Mouse (Mus musculus): Measurements from ENCODE around the gene Ppp2r5c.

The Ppp2r5c gene

DNA sequence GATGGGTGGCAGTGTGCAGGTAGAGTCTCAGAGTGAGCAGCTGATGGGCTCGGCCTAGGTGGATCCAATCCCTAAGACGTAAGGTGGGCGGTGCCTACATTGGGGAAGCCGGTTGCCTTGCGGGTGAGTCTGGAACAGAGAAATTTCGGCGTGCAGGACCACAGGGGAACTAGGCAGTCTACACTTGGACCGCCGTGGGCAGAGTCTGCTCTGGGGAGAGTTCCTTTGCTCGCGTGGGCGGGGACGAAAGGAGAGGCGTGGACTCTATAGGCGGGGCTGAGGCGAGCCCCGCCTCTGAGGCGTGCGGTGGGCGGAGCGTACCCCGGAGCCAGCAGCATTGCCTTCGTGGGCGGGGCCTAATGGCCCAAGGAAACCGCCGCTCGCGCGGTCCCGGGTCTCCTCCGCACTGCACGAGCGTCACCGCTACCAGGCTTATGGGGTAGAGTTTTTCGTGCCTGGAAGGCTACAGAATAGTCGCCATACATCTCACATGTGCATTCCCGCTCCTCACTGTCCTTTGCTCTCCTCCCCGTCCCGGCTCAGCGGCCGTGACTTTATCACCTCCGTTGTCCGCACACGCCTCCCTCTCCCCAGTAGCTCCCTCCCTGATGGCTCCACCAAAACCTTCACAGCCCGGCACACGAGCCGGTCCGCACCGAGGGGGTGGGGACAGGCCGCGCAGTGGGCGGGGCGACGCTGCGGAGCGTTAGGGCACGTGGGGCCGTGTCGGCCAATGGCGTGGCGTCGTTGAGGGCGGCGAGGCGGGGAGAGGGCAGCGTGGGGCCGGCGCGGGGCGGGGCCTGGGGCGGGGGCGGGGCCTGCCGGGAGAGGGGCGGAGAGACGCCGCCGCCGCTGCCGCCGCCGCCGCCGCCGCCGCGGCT is at the start of gene Ppp2r5c:
Ppp2r5c (plus strand) TSS at position 831 of the 881 bp plus-strand sequence.
- in situ Hi-C loops (cut with MboI; ENCODE audit: unreplicated experiment in 2 of 2): loop anchor here (5.0 to 10.0 kb wide), 2 partner anchors 146 to 398 kb away; partner anchors contain the start of gene Mok (in 1 of the 2)

DNA sequence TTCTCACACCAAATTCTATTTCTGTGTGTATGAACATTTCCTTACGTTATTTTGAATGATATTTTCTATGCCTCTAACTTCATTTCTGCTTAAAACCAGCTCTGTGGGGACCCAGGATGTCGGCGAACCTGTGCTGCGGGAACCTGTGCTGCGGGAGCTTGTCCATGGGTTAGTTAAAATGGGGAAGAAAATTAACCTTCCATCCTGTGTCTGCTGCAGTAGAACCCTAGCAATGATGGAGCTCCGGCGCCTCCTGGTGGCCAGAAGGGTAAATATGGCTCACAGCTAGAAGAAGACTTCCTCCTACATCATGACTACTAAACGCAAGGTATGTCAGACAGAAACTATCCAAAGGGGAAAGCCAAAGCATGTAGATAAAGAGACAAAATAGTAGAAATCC is 48.6 kb upstream of the Ppp2r5c start:
- in situ Hi-C loops (cut with MboI; ENCODE audit: unreplicated experiment in 2 of 2): loop anchor here in 1 of 2 experiments (5.0 to 25.0 kb wide), 3 partner anchors 1496 to 1886 kb away; no protein-coding TSS in a partner anchor

DNA sequence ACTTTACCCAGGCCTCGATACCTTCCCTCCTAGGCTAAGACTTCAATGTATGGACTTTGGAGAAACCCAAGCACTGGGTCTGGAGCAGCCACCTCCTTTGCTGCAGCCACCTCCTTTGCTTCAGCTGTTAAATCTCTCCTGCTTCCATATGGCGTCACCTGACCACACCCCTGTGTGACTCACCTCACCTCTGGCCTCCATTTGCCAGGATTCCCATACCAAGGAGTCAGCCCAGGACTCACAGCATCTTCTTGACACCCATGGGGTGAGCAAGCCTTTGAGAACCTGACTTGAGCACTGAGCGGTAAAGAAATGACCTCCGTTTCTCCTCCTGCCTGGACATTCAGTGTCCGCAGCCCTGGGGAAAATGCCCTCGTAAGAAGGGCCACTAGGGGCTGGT is 47.8 kb upstream of the Ppp2r5c start:
- in situ Hi-C loops (cut with MboI; ENCODE audit: unreplicated experiment in 2 of 2): loop anchor here in 1 of 2 experiments (5.0 to 25.0 kb wide), 3 partner anchors 1497 to 1887 kb away; no protein-coding TSS in a partner anchor

DNA sequence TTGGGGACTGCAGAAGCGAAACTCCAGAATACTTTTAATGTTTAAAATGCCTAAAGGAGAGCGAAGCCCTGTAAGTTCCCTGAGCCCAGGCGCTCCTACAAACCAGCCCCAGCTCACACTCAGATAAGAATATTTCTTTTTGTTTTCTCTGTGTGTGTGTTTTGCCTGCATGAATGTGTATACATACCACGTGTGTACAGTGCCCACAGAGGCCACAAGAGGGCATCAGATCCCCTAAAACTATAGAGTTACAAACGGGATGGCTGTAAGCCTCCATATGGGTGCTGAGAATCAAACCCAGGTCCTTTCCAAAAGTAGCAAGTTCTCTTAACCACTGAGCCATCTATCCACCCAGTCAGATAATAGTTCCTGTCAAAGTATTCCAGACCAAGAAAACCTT is 46.0 kb upstream of the Ppp2r5c start:
- in situ Hi-C loops (cut with MboI; ENCODE audit: unreplicated experiment in 2 of 2): loop anchor here in 1 of 2 experiments (25.0 kb wide), 2 partner anchors 886 to 1061 kb away; no protein-coding TSS in a partner anchor

DNA sequence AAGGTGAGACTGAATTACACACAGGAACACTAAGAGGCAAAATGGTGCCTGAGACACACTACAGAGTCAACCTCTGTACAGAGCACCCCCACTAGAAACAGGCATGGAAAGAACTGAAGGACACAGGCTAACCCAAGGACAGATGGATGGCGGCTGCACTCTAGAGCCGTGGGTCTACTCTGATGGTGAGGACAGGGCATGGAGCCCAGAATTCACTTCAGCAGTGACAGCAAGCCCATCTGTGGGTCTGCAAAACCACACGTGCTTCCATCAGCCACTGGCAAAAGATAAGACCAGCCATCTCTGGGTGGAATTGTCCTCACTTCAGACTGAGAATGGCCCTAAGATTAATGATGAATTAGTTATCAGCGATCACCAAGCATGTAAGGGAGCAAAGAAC is 45.0 kb upstream of the Ppp2r5c start:
- in situ Hi-C loops (cut with MboI; ENCODE audit: unreplicated experiment in 2 of 2): loop anchor here in 1 of 2 experiments (25.0 kb wide), 2 partner anchors 885 to 1060 kb away; no protein-coding TSS in a partner anchor

DNA sequence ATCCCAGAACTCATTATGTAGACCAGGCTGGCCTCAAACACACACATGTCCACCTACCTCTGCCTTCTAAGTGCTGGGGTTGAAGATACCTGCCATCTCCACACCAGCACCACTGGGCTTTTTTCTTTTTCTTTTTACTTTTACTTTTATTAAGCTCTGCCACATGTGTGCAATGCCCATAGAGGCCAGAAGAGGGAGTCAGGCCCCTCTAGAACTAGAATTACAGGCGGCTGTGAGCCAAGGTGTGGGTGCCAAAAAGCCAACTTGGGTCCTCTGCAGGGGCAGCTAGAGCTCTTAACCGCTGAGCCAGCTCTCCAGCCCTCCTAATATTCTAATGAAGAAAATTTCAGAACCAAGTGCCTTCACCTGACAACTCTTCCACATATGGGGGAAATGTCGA is 30.7 kb upstream of the Ppp2r5c start:
- in situ Hi-C loops (cut with MboI; ENCODE audit: unreplicated experiment in 2 of 2): loop anchor here (5.0 to 25.0 kb wide), 5 partner anchors 259 to 1046 kb away; no protein-coding TSS in a partner anchor

DNA sequence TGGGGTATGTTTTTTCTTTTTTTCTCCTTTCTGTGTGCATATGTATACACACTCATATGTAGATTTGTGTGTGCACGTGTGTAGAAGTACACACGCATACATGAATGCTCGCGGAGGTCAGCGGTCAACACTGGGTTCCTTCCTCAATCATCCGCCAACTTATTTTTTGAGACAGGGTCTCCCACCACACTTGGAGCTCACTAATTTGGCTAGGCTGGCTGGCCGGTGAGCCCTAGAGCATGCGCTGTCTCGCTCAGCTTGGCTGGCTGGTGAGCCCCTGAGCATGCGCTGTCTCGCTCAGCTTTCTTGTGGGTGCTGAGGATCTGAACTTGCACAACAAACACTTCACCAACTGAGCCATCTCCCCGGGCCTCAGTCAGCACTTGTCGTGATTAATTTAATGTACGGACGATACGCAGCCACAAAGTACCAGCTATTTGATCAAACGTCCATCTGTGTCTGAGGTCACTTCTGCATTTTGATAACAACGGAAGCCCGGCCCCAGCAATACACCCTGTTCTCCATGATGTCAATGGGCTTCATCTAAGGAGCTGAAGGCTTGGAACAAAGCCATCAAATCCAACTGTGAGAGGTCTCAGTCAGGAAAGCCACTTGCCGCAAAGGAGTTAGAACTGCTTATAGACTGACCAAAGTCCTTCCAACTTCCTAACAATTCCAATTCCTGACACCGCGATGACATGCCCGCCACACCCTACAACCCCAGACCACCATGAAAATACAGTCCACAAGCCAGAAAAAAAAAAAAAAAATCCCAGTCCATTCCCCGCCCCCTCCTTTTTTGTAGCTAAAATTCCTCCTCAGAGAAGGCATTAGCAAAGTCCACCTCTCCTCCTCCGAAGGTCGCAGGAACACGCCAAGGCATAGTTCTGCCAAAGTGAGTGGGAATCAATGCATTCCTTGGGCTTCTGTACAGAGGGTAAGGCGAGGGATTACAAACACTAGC is 29.6 kb upstream of the Ppp2r5c start:
- in situ Hi-C loops (cut with MboI; ENCODE audit: unreplicated experiment in 2 of 2): loop anchor here (5.0 to 25.0 kb wide), 5 partner anchors 257 to 1045 kb away; no protein-coding TSS in a partner anchor

DNA sequence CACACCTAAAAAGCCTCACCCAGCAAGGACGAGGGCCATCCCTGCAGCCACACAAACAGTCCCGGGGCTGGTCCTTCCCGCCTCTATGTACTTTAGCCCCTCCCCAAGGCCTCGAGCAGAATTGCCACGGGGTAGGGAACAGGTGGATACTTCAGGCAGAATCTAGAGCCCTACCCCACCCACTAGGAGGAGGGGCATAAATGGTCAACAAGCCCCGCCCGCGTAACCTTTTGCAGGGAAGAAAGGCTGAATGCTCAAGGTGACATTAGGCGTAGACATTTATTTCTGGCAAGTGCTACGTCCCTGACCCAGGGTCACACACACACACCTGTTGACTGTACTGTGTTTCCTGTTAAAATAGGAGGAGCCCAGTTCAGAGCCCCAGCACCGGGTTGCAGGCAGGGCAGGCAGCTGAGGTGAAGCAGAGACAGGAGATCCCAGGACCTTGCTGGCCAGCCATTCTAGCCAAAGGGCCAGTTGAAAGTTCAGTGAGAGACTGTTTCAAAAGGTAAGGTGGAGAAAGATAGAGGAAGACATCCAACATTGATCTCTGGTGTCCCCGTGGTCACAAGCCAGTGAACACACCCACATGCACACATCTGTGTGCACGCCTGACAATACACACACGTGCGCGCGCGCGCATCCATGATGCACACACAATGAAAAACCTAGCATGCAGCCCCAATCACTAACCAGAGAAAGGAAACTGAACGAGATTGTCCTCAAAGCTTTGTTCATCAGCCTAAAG is 28.8 kb upstream of the Ppp2r5c start:
- in situ Hi-C loops (cut with MboI; ENCODE audit: unreplicated experiment in 2 of 2): loop anchor here (5.0 to 25.0 kb wide), 5 partner anchors 257 to 1044 kb away; no protein-coding TSS in a partner anchor

DNA sequence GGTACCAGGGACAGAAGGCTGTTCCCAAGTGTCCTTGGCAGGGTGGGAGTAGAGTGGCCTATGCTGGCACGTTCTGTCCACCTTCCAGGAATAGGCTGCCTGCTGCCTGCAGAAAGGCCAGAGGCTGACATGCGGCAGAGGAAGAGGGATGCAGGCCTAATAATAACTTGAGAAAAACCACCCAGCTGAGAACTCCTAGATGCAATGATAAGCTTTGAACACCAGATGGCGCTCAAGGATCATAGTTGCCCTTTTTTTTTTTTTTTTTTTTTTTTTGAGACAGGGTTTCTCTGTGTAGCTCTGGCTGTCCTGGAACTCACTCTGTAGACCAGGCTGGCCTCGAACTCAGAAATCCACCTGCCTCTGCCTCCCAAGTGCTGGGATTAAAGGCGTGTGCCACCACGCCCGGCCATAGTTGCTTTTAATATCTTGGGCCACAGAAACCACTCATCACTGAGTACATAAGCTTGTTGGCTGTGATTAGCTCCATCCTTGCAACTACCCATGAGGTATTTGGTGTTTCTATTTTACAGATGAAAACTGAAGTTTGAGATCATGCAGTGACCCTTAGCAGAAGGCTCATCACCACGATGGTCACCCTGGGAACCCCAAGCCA is 28.1 kb upstream of the Ppp2r5c start:
- in situ Hi-C loops (cut with MboI; ENCODE audit: unreplicated experiment in 2 of 2): loop anchor here (5.0 to 25.0 kb wide), 5 partner anchors 256 to 1043 kb away; no protein-coding TSS in a partner anchor

DNA sequence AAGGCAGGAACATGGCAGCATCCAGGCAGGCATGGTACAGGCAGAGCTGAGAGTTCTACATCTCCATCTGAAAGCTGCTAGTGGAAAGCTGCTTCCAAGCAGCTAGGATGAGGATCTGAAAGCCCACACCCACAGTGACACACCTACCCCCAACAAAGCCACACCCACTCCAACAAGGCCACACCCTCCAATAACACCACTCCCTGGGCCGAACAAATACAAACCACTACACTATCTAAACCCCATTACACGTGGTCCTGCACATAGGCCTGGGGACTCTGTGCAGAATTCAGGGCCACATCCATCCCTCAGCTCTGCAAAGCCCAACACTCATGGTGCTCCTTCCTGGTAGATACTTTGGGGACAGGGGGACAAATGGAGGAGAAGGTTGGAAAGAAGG is 27.0 kb upstream of the Ppp2r5c start:
- in situ Hi-C loops (cut with MboI; ENCODE audit: unreplicated experiment in 2 of 2): loop anchor here (5.0 to 25.0 kb wide), 5 partner anchors 255 to 1042 kb away; no protein-coding TSS in a partner anchor

DNA sequence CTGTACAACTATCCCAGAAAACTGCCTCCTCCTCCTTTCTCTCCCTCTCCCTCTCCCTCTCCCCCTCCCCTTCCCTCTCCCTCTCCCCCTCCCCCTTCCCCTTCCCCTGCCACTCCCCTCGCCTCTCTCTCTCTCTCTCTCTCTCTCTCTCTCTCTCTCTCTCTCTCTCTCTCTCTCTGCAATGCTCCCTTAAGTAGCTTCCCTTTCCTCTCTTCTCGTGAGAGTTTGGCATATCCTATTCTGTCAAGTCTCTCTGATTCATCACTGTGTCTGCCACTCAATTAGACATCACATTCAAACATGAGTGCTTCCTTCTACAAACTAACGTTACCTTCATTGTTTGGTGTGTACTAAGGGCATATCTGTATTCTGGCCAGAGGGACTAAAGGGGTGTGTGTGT is 25.6 kb upstream of the Ppp2r5c start:
- in situ Hi-C loops (cut with MboI; ENCODE audit: unreplicated experiment in 2 of 2): loop anchor here in 1 of 2 experiments (25.0 kb wide), 2 partner anchors 866 to 1041 kb away; no protein-coding TSS in a partner anchor

DNA sequence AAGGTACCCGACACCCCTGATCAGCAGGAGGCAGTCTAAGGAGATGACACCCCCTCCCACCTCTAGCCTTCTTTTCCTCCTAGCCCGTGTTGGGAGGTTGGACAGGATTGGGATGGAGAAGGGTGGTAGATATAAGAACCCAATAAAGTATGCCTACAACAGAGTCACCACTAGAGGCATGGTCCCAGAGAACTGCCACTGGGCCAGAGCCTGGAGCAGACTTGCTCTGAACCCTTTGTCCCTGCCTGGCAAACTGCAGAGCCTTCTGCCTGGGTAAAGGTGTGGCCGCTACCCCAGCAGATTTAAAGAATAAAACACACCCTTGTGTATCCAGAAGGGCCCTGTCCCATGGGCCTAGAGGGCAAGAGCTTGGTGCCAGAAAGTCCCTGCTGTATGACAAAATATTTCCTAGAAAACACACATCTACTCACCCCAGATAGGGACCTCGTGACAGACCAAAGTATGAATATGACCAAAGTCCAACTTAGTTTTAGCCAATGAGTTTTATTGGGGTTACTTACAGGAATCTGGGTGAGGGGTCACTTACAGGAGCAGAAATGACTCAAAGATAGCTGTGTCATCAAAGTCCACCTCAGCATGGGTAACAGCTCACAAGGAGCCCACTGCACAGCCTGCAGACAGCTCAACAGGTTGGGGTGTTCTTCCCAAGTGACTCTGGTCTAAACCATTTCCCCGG is 22.8 kb upstream of the Ppp2r5c start:
- in situ Hi-C loops (cut with MboI; ENCODE audit: unreplicated experiment in 2 of 2): loop anchor here in 1 of 2 experiments (25.0 kb wide), 2 partner anchors 863 to 1038 kb away; no protein-coding TSS in a partner anchor

DNA sequence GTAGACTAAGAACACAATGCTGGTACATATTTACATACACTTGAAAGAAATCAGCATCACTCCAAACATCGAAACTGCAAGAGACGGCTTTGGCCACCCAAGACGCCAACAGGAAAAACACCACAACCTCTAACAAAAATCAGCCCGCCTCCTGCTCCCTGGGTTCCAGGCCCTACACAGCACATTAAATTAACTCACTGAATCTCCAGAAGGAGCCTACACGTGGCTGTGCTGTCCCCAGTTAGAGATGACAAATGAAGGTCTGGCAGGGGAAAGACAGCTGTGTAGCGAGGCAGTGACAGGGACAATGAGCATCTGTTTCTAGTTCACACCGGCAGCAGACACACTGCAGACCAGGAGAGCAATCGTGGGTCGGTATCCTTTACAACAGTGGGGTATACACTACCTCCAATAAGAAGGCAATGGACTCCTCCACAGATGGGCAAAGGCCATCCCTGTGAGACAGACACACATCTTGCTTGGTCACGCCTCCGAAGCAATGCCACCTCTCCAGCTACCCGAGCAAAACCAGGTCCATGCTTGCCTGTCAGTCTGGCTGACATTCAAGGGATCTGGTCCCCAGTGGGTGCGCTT is 20.4 kb upstream of the Ppp2r5c start:
- in situ Hi-C loops (cut with MboI; ENCODE audit: unreplicated experiment in 2 of 2): no loop called here

DNA sequence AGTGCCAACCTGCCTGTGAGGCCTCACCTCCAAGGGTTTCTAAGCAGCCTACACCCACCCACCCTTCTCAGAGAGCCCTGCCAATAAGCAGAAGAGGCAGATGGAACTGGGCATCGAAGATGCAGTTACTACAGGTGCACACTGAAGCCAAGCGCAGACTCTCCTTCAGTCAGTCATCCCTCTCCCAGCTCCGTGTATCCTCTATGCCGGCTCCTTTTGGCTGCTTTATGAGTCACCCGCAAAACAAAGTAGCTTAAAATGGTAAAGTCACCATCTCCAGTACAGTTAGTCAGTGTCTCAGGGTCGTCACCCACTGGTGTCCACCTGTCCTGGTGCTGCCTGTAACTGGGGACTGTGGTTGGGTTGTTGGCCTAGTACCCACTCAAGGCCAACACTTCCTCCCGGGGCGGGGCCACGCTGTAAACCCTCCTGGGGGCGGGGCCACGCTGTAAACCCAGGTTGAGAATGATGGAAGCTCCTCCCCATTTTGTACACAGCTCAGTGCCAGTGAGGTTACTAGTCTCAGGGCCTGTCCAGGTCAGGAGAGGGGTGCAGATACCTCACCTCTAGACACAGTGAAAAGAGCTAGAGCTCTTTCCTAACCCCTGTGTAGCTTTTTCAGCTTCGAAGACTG is 17.5 kb upstream of the Ppp2r5c start:
- in situ Hi-C loops (cut with MboI; ENCODE audit: unreplicated experiment in 2 of 2): no loop called here

DNA sequence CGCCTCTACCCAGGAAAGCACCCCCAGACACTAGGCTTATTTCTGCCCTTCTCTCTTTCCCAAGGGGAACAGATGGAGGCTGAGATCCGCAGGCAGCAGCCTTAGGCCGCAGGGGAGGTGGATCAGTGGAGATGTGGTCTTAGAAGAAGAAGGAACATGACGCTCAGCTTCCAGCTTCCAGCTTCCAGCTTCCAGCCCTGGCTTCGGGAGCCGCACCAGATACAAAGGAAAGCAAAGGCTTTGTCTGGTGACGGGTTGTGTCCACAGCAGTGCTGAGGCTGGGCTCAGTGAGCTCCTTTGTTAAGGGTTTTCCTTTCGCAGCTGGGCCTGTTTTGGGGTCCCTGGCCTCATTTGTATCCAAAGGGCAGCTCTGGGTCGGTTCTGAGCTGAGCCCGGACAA is 16.9 kb upstream of the Ppp2r5c start:
- in situ Hi-C loops (cut with MboI; ENCODE audit: unreplicated experiment in 2 of 2): no loop called here

DNA sequence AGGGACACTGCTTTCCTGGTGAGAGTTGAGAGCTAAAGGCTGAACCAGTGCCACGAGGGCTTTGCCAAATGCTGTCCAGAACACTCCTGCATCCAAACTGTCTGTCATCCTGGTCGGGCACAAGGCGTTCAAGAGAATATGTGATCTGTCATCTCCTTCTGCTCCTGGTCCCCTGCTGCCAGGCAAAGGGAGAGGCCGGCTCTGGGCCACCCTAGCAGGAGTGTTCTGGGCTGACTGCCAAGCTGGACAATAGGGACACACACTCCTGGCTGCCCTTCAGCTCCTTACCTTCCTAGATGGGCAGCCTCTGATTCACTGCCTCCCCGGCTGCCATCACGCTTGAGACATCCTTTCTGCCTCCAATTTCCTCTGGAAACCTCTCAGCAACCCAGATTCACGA is 15.1 kb upstream of the Ppp2r5c start:
- in situ Hi-C loops (cut with MboI; ENCODE audit: unreplicated experiment in 2 of 2): no loop called here

DNA sequence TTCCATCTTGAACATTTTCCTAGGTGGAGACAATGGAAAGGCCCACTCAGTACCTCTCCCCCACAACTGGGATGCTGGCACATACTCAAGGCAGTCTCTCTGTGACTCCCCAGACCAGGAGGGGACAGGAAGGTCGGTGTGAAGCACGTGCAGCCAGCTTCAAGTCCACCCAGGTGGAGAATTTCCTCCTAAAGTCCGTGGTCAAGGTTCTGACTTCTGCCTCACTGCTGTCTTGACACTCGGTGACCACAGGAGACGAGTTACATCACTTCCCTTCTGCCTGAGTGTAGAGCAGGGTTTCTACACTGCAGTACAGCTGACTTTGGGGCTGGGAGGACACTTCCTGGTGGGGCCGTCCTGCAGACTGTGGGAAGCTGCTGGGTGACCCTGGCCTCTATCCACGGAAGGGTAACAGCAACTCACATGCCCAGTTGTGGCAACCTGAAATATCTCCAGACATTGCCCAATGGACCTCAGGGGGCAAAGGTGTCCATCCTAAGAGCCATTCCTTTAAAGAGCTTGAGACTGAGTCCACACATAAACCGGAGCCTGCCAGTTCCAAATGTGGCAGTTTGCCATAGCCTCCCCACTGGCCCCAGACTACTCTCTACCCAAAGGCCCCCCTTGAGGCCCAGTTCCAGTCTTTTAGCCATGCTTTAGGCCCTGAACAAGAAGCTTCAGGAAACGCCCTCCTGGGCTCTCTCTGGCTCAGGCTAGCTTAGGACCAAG is 10.1 kb upstream of the Ppp2r5c start:
- in situ Hi-C loops (cut with MboI; ENCODE audit: unreplicated experiment in 2 of 2): no loop called here

Data from v-Abl transformed pro-B cells (cell line).